Mouse (Mus musculus) kidney, embryonic 15.5 days (tissue): ENCODE measurements around the gene Babam2. TPM values are rescaled to one million over a fixed set of nuclear protein-coding genes. Genes with fewer than 3 reads are reported as not detected.
A peak's percentile ranks its signal among the peaks of the same experiment; 100 is the strongest.

Experiments
- ATAC-seq: fragments of 200-750 bp; cut with Nextera tagmentation; replicated peaks from 2 replicates; pipeline ENCODE4 v1.8.0; 2017; ENCODE audit warnings: moderate TSS enrichment; ENCODE audit not compliant: low FRiP score
- H3K27ac ChIP-seq: fragments of 300-500 bp; sonication (generic); 2 replicates; pipeline ENCODE4 v1.5.1; 2015; ENCODE audit warnings: mild to moderate bottlenecking, inconsistent platforms
- H3K27me3 ChIP-seq: fragments of 300-500 bp; sonication (generic); 2 replicates; pipeline ENCODE4 v1.6.1; 2015; ENCODE audit warnings: inconsistent platforms
- H3K36me3 ChIP-seq: fragments of 300-500 bp; sonication (generic); 2 replicates; pipeline ENCODE4 v1.6.1; 2015; ENCODE audit warnings: inconsistent platforms
- H3K4me1 ChIP-seq: fragments of 300-500 bp; sonication (generic); 2 replicates; pipeline ENCODE4 v1.6.1; 2015; ENCODE audit warnings: inconsistent platforms
- H3K4me2 ChIP-seq: fragments of 300-500 bp; sonication (generic); 2 replicates; pipeline ENCODE4 v1.6.1; 2015; ENCODE audit warnings: moderate library complexity, mild to moderate bottlenecking, inconsistent platforms
- H3K4me3 ChIP-seq: fragments of 300-500 bp; sonication (generic); replicated peaks from 2 replicates; pipeline ENCODE4 v1.5.1; 2015; ENCODE audit warnings: mild to moderate bottlenecking, inconsistent platforms
- H3K9ac ChIP-seq: fragments of 300-500 bp; sonication (generic); 2 replicates; pipeline ENCODE4 v1.6.1; 2015; ENCODE audit warnings: mild to moderate bottlenecking, inconsistent platforms
- H3K9me3 ChIP-seq: fragments of 300-500 bp; sonication (generic); replicated peaks from 2 replicates; pipeline ENCODE4 v1.6.1; 2016; ENCODE audit warnings: inconsistent platforms
- WGBS: fragments of 180-500 bp; shearing (Covaris S2); methylation state at CpG from one replicate; pipeline ENCODE4 v1.1.7; 2015; ENCODE audit warnings: mixed read lengths; 5-methylcytosine and 5-hydroxymethylcytosine counted together
- polyA plus RNA-seq: library from polyadenylated mRNA; unstranded; fragments of >200 nt; fragmentation: Nextera tagmentation; extraction: Ambion mirVana; gene quantifications from 2 replicates; pipeline ENCODE4 v1.2.1, GENCODE M21; 2015

Gene Babam2
- polyA plus RNA-seq, 1 experiment from 2014 or later, result 83.2 TPM

GRCm38 (mm10) chr5:32051899-32052298 is 354.4 kb downstream of the Babam2 start:
- Histone ChIP-seq H3K36me3 (no peaks in the 10 kb centered on the region), H3K4me3 (no peak overlapping the region), H3K27me3 (no peaks in the 10 kb centered on the region), H3K4me1 (no peaks in the 10 kb centered on the region), H3K9me3 (no peaks in the 10 kb centered on the region), H3K9ac (no peak overlapping the region), H3K4me2 (no peak overlapping the region), H3K27ac (no peak overlapping the region)
- WGBS, result 58% methylated on average over 1 of the region's 1 CpGs
- ATAC-seq, result no peak

- Histone ChIP-seq H3K4me2 (no peak overlapping the region), H3K9me3 (no peaks in the 10 kb centered on the region), H3K4me1 (no peaks in the 10 kb centered on the region), H3K27ac (no peak overlapping the region), H3K4me3 (no peak overlapping the region), H3K36me3 (no peaks in the 10 kb centered on the region), H3K9ac (no peak overlapping the region), H3K27me3 (no peaks in the 10 kb centered on the region)
- ATAC-seq, result no peak
- 83% methylated on average over 1 of the region's 1 CpGs for WGBS
Measured at GRCm38 (mm10) chr5:32052467-32052866, 355.0 kb downstream of the Babam2 start.

- H3K4me2 ChIP-seq, result no peak overlapping the region
- H3K9me3 ChIP-seq, result no peaks in the 10 kb centered on the region
- WGBS, result 73% methylated on average over 8 of the region's 8 CpGs
- H3K9ac ChIP-seq, result no peak overlapping the region
- H3K27me3 ChIP-seq, result no peaks in the 10 kb centered on the region
- no peak overlapping the region for H3K27ac ChIP-seq
- peaks cover 6% of the 10 kb centered on the region for H3K4me1 ChIP-seq
- H3K4me3 ChIP-seq, result no peak overlapping the region
- no peak for ATAC-seq
- no peaks in the 10 kb centered on the region for H3K36me3 ChIP-seq
Measured at GRCm38 (mm10) chr5:32053476-32053875, 356.0 kb downstream of the Babam2 start.

- ATAC-seq, result no peak
- 85% methylated on average over 3 of the region's 3 CpGs for WGBS
Measured at GRCm38 (mm10) chr5:32055676-32056075, 358.2 kb downstream of the Babam2 start.

GRCm38 (mm10) chr5:32056126-32056525 is 358.6 kb downstream of the Babam2 start:
- H3K27ac ChIP-seq, result no peak overlapping the region
- no peak overlapping the region for H3K9ac ChIP-seq
- no peak for ATAC-seq
- H3K4me1 ChIP-seq, result peaks cover 14% of the 10 kb centered on the region
- 57% methylated on average over 1 of the region's 1 CpGs for WGBS
- H3K9me3 ChIP-seq, result no peaks in the 10 kb centered on the region
- H3K4me2 ChIP-seq, result no peak overlapping the region
- H3K4me3 ChIP-seq, result no peak overlapping the region
- H3K36me3 ChIP-seq, result no peaks in the 10 kb centered on the region
- no peaks in the 10 kb centered on the region for H3K27me3 ChIP-seq

More at GRCm38 (mm10) chr5:32055676-32056075, 358.2 kb downstream of the Babam2 start:
- no peaks in the 10 kb centered on the region for H3K36me3 ChIP-seq
- H3K4me3 ChIP-seq, result no peak overlapping the region
- H3K9me3 ChIP-seq, result no peaks in the 10 kb centered on the region
- H3K27ac ChIP-seq, result no peak overlapping the region
- no peaks in the 10 kb centered on the region for H3K27me3 ChIP-seq
- no peak overlapping the region for H3K9ac ChIP-seq
- H3K4me1 ChIP-seq, result peaks cover 14% of the 10 kb centered on the region
- H3K4me2 ChIP-seq, result no peak overlapping the region

GRCm38 (mm10) chr5:32058481-32059253 is 361.2 kb downstream of the Babam2 start:
- Histone ChIP-seq H3K4me1 (peaks cover 14% of the 10 kb centered on the region), H3K27ac (peak overlapping the region; percentile 67), H3K4me3 (no peak overlapping the region), H3K9me3 (no peaks in the 10 kb centered on the region), H3K36me3 (no peaks in the 10 kb centered on the region), H3K27me3 (no peaks in the 10 kb centered on the region), H3K4me2 (no peak overlapping the region), H3K9ac (no peak overlapping the region)
- ATAC-seq, result no peak
- 59% methylated on average over 8 of the region's 8 CpGs for WGBS

GRCm38 (mm10) chr5:32059254-32059796 is 361.8 kb downstream of the Babam2 start:
- Histone ChIP-seq H3K27ac (peak overlapping the region; percentile 67), H3K9me3 (no peaks in the 10 kb centered on the region), H3K27me3 (no peaks in the 10 kb centered on the region), H3K4me1 (peaks cover 14% of the 10 kb centered on the region), H3K9ac (no peak overlapping the region), H3K36me3 (no peaks in the 10 kb centered on the region), H3K4me2 (peak overlapping the region; percentile 28), H3K4me3 (no peak overlapping the region)
- ATAC-seq, result peak; percentile 87
- WGBS, result 22% methylated on average over 8 of the region's 8 CpGs

DNA sequence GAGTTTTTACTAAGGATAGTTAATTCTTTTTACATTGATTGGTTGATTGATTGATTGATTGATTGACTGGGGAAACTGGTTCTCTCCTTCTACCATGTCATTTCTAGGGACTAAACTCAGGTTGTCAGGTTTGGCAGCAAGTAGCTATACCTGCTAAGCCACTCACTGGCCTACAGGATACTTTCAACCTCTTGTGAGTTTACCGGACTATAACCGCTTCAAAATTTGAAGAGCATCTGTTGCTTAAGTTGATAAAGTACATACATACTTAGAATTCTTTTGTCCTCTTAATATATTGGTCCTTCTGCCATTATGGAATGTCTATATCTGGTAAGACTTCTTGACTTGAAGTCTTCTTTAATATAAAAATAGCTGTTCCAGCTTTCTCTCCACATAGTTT is 363.0 kb downstream of the Babam2 start:
- WGBS, result 93% methylated on average over 2 of the region's 2 CpGs
- Histone ChIP-seq H3K27ac (no peak overlapping the region), H3K9me3 (no peaks in the 10 kb centered on the region)

DNA sequence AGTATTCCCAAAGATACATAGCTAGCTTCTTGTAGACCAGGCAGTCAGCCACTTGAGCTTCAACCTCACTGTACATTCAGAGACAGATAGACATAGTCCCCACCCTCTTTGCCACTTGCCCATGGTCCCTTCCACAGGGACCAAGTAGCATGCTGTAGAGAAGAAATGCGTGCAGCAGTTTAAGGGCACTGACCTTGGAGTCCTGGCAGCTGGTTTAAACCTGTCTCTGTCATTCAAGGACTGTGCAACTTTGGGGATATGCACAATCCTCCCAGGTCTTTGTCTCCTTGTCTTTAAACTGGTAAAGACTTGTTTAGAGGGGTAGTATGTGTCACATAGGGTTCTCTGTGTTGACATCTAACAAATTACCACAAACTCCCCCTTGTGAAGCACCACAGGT is 364.4 kb downstream of the Babam2 start:
- Histone ChIP-seq H3K9me3 (no peaks in the 10 kb centered on the region), H3K4me3 (no peak overlapping the region), H3K27ac (no peak overlapping the region), H3K4me1 (peaks cover 22% of the 10 kb centered on the region), H3K36me3 (no peaks in the 10 kb centered on the region), H3K27me3 (no peaks in the 10 kb centered on the region), H3K9ac (no peak overlapping the region), H3K4me2 (no peak overlapping the region)
- 78% methylated on average over 1 of the region's 1 CpGs for WGBS
- no peak for ATAC-seq

More for the DNA sequence above, 363.0 kb downstream of the Babam2 start:
- no peak overlapping the region for H3K4me2 ChIP-seq
- H3K36me3 ChIP-seq, result no peaks in the 10 kb centered on the region
- ATAC-seq, result no peak
- H3K4me3 ChIP-seq, result no peak overlapping the region
- peaks cover 22% of the 10 kb centered on the region for H3K4me1 ChIP-seq
- no peak overlapping the region for H3K9ac ChIP-seq
- no peaks in the 10 kb centered on the region for H3K27me3 ChIP-seq

DNA sequence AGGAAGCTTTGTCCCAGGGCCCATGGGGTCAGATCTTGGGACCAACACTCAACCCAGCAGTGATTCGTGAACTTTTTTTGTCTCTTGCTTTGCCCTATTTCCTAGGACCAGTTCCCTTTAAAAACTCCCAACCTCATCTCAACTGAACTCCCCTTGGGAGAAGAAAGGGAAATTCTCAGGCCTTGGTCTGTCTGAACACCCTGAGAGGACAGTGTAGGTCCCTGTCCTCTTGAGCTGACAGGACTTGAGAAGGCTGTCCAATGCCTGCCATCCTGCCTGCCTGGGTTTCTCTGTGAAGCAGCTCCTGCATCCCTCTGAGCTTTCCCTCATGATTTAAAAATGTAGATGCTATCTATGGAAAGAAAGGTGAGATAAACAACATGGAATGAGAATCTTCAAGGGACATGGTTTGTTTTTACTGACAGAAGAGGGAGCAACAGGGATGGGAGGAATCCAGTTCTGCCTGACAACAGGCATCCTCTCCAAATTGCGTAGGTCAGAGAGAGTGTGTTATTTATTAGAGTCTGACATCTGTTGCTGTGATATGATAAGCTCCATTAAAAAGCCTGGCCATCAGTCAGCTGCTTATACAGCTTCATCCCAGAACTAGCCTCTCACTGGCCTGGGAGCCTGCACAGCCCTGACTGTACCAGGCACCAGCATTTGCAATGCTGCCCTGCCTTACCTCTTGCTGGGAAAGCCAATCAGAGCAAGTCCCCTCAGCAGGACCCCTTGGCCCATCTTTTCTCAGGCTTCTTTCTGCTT is 367.0 kb downstream of the Babam2 start:
- Histone ChIP-seq H3K36me3 (no peaks in the 10 kb centered on the region), H3K4me1 (peaks cover 11% of the 10 kb centered on the region), H3K27ac (0 out of 2 replicates have a peak overlapping the region, but pooled peaks have one; percentile 30), H3K9ac (no peak overlapping the region), H3K4me2 (no peak overlapping the region), H3K27me3 (no peaks in the 10 kb centered on the region), H3K4me3 (no peak overlapping the region), H3K9me3 (no peaks in the 10 kb centered on the region)
- WGBS, result 66% methylated on average over 2 of the region's 2 CpGs
- no peak for ATAC-seq

DNA sequence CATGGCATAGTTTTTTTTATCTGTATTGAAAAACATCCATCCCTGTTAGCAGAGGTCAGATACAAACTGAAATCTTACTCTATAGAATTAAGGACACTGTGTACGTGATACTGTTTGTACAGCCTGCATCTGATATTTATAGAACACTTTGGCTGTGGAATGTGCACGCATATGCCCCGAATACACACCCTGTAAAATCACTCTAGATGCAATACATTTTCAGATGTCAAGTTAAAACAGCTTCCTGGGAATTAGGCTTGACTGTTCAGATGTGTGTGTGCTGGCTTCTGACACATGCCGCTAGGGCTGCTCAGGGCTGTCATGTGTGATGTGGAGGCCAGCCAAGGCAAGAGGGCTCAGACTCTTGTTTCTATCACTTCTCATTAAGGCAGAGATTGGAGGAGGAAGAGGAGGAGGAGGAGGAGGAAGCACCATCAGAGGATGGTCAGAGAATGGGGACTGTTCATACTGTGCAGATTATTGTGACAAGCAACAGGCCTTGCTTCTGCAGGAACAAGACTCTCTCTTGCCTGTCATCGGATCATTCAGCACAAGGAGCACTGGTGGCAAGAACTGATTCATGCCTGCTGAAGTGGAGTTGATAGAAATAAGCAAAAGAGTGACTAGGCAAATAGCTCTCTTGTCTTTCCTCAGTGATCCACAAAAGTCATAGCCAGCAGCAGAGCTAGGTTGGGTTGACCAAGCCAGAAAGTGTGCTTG is 368.7 kb downstream of the Babam2 start:
- no peak overlapping the region for H3K9ac ChIP-seq
- H3K27ac ChIP-seq, result no peak overlapping the region
- H3K36me3 ChIP-seq, result no peaks in the 10 kb centered on the region
- no peak overlapping the region for H3K4me2 ChIP-seq
- 56% methylated on average over 5 of the region's 5 CpGs for WGBS
- peaks cover 8% of the 10 kb centered on the region for H3K4me1 ChIP-seq
- H3K4me3 ChIP-seq, result no peak overlapping the region
- H3K27me3 ChIP-seq, result no peaks in the 10 kb centered on the region
- no peak for ATAC-seq
- H3K9me3 ChIP-seq, result no peaks in the 10 kb centered on the region

DNA sequence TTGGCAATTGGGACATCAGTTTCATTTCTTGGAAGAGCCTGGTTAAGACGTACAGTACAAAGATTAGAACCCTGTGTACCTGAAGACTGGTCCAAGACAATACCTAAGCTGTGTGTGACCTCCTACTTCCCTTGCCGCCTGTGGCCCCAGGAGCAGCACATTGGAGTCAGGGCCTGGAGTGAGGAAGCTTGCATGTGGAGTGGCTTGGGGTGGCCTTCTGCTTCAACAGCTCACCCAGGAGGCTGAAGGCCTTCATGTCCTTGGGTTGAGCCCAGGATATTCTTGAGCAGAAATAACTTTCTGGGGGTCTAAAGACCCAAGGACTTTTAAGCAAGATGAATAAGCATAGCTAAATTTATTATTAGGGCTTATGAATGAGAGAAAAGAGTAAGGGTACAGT is 369.4 kb downstream of the Babam2 start:
- H3K9me3 ChIP-seq, result no peaks in the 10 kb centered on the region
- 86% methylated on average over 2 of the region's 2 CpGs for WGBS
- H3K4me2 ChIP-seq, result no peak overlapping the region
- no peaks in the 10 kb centered on the region for H3K27me3 ChIP-seq
- H3K36me3 ChIP-seq, result no peaks in the 10 kb centered on the region
- peaks cover 8% of the 10 kb centered on the region for H3K4me1 ChIP-seq
- no peak overlapping the region for H3K9ac ChIP-seq
- ATAC-seq, result no peak
- H3K27ac ChIP-seq, result no peak overlapping the region
- H3K4me3 ChIP-seq, result no peak overlapping the region
